Mouse (Mus musculus): ENCODE data around the gene Htr5b. TPM values are rescaled to one million over a fixed set of nuclear protein-coding genes. Genes with fewer than 3 reads are reported as not detected.

The Htr5b gene
- total and polyA plus RNA-seq, 3 experiments: not detected

- Histone ChIP-seq H3K79me2 (replicated peaks; ENCODE audit: control insufficient read depth, extremely low read depth, insufficient read depth, poor library complexity, severe bottlenecking) (no peaks in the 10 kb centered on the region), H3K9me3 (replicated peaks; ENCODE audit: low read length) (no peaks in the 10 kb centered on the region), H3K4me3 (replicated peaks in 1 of 3; ENCODE audit: low read depth in 2 of 3, low read length in 2 of 3, poor library complexity in 1 of 3) (no peak overlapping the region), H3K9ac (ENCODE audit: insufficient read depth, low read depth) (no peak overlapping the region), H3K4me1 (ENCODE audit: control insufficient read depth in 1 of 2, insufficient read depth in 2 of 2) (peaks cover 3 to 54% of the 10 kb centered on the region in 2 experiments; a peak in 3 of 4 replicates), H3K27ac (ENCODE audit: insufficient read depth, low read depth) (peak overlapping the region; percentile 68), H3K27me3 (replicated peaks) (no peaks in the 10 kb centered on the region), H3K36me3 (replicated peaks in 1 of 2; ENCODE audit: control insufficient read depth in 1 of 2, insufficient read depth in 1 of 2, low read length in 1 of 2) (peaks cover 43 to 91% of the 10 kb centered on the region in 2 experiments), H3K4me2 (ENCODE audit: insufficient read depth, low read depth, poor library complexity, severe bottlenecking) (peak overlapping the region; percentile 8; the same call in 1 of the 2 replicates)
- TF ChIP-seq ZMIZ1 (IDR thresholded peaks at IDR 0.05; ENCODE audit: low read depth, low read length) (no peak), ZKSCAN1 (IDR thresholded peaks at IDR 0.05; ENCODE audit: borderline replicate concordance, low read depth, low read length) (no peak), ETS1 (conservative IDR thresholded peaks at IDR 0.05; ENCODE audit: low read depth, low read length) (no peak), SMC3 (IDR thresholded peaks at IDR 0.05; ENCODE audit: low read depth, low read length) (no peak), TBP (conservative IDR thresholded peaks at IDR 0.05; ENCODE audit: low read depth, low read length) (no peak), ZNF384 (IDR thresholded peaks at IDR 0.05; ENCODE audit: low read depth, low read length) (no peak), CTCF (conservative IDR thresholded peaks at IDR 0.05 in 1 of 2, IDR thresholded peaks at IDR 0.05 in 1 of 2; ENCODE audit: low read depth in 2 of 2, low read length in 2 of 2) (no peak), RCOR1 (conservative IDR thresholded peaks at IDR 0.05; ENCODE audit: low read depth, low read length) (no peak), MYC (IDR thresholded peaks at IDR 0.05; ENCODE audit: low read depth, low read length) (no peak), PAX5 (IDR thresholded peaks at IDR 0.05; ENCODE audit: low read length) (no peak), SIN3A (IDR thresholded peaks at IDR 0.05; ENCODE audit: low read length) (no peak), POLR2A (IDR thresholded peaks at IDR 0.05; ENCODE audit: low read depth, low read length) (no peak), NRF1 (IDR thresholded peaks at IDR 0.05; ENCODE audit: low read depth, low read length) (no peak), CHD1 (IDR thresholded peaks at IDR 0.05; ENCODE audit: low read depth, low read length) (no peak), USF2 (conservative IDR thresholded peaks at IDR 0.05; ENCODE audit: low read depth, low read length) (no peak), MXI1 (IDR thresholded peaks at IDR 0.05; ENCODE audit: low read depth, low read length) (no peak), RAD21 (IDR thresholded peaks at IDR 0.05; ENCODE audit: low read depth, low read length) (no peak), HCFC1 (IDR thresholded peaks at IDR 0.05; ENCODE audit: low read depth, low read length) (no peak)
- DNase-seq (ENCODE audit: extremely low read depth): peak; percentile 21
- dilution Hi-C loops (cut with MboI; ENCODE audit: extremely low pct_ligation_motif_present, extremely low pct_unique_long_range_greater_than_20kb, low sequenced_read_pairs) (no loop called here), in situ Hi-C loops (cut with MboI; ENCODE audit: low pct_ligation_motif_present, low pct_unique_long_range_greater_than_20kb, low sequenced_read_pairs) (no loop called here)
Measured at GRCm38 (mm10) chr1:121462643-121463042, 65.6 kb downstream of the Htr5b start.

- peak; percentile 75 for DNase-seq (ENCODE audit: extremely low read depth)
- no peak overlapping the region for H3K4me3 ChIP-seq (replicated peaks in 1 of 3; ENCODE audit: low read depth in 2 of 3, low read length in 2 of 3, poor library complexity in 1 of 3)
- H3K4me1 ChIP-seq (ENCODE audit: control insufficient read depth in 1 of 2, insufficient read depth in 2 of 2): peaks cover 3 to 54% of the 10 kb centered on the region in 2 experiments; a peak in 3 of 4 replicates
- H3K4me2 ChIP-seq (ENCODE audit: insufficient read depth, low read depth, poor library complexity, severe bottlenecking): 0 out of 2 replicates have a peak overlapping the region, but pooled peaks have one; percentile 8
- peak overlapping the region; percentile 68 for H3K27ac ChIP-seq (ENCODE audit: insufficient read depth, low read depth)
- no peaks in the 10 kb centered on the region for H3K9me3 ChIP-seq (replicated peaks; ENCODE audit: low read length)
- in situ Hi-C loops (cut with MboI; ENCODE audit: low pct_ligation_motif_present, low pct_unique_long_range_greater_than_20kb, low sequenced_read_pairs) (no loop called here), dilution Hi-C loops (cut with MboI; ENCODE audit: extremely low pct_ligation_motif_present, extremely low pct_unique_long_range_greater_than_20kb, low sequenced_read_pairs) (no loop called here)
- TF ChIP-seq NELFE (IDR thresholded peaks at IDR 0.05; ENCODE audit: low read depth, low read length) (no peak), RAD21 (IDR thresholded peaks at IDR 0.05; ENCODE audit: low read depth, low read length) (no peak), GABPA (IDR thresholded peaks at IDR 0.05; ENCODE audit: insufficient replicate concordance, low read depth, low read length) (no peak), POLR2AphosphoS2 (IDR thresholded peaks at IDR 0.05; ENCODE audit: low read depth, low read length) (no peak), TCF12 (IDR thresholded peaks at IDR 0.05; ENCODE audit: low read depth, low read length) (no peak), MAZ (IDR thresholded peaks at IDR 0.05; ENCODE audit: low read depth, low read length) (no peak), BHLHE40 (IDR thresholded peaks at IDR 0.05; ENCODE audit: low read depth, low read length) (peak; percentile 55; the same call in 1 of the 2 replicates), MAFK (IDR thresholded peaks at IDR 0.05; ENCODE audit: insufficient replicate concordance, low read length) (no peak), USF1 (IDR thresholded peaks at IDR 0.05; ENCODE audit: low read depth, low read length) (no peak), ETS1 (conservative IDR thresholded peaks at IDR 0.05; ENCODE audit: low read depth, low read length) (peak; percentile 28; the same call in 1 of the 2 replicates), IRF4 (IDR thresholded peaks at IDR 0.05; ENCODE audit: low read depth, low read length) (peak; percentile 41), ZNF384 (IDR thresholded peaks at IDR 0.05; ENCODE audit: low read depth, low read length) (no peak), ELF1 (IDR thresholded peaks at IDR 0.05; ENCODE audit: low read depth, low read length) (no peak), MAX (IDR thresholded peaks at IDR 0.05; ENCODE audit: low read length) (peak; percentile 31; the same call in 1 of the 2 replicates), ZMIZ1 (IDR thresholded peaks at IDR 0.05; ENCODE audit: low read depth, low read length) (no peak), HCFC1 (IDR thresholded peaks at IDR 0.05; ENCODE audit: low read depth, low read length) (no peak), RCOR1 (conservative IDR thresholded peaks at IDR 0.05; ENCODE audit: low read depth, low read length) (no peak), MYC (IDR thresholded peaks at IDR 0.05; ENCODE audit: low read depth, low read length) (0 out of 2 replicates have a peak, but pooled peaks have one; percentile 24)
- H3K79me2 ChIP-seq (replicated peaks; ENCODE audit: control insufficient read depth, extremely low read depth, insufficient read depth, poor library complexity, severe bottlenecking): no peaks in the 10 kb centered on the region
- H3K9ac ChIP-seq (ENCODE audit: insufficient read depth, low read depth): no peak overlapping the region
- no peaks in the 10 kb centered on the region for H3K27me3 ChIP-seq (replicated peaks)
- peaks cover 40 to 90% of the 10 kb centered on the region in 2 experiments for H3K36me3 ChIP-seq (replicated peaks in 1 of 2; ENCODE audit: control insufficient read depth in 1 of 2, insufficient read depth in 1 of 2, low read length in 1 of 2)
Measured at GRCm38 (mm10) chr1:121461895-121462294, 66.4 kb downstream of the Htr5b start.

All from CH12.LX (cell line).